Mouse (Mus musculus) MEL (cell line): Measurements from ENCODE around the gene Erc2. TPM values are rescaled to one million over a fixed set of nuclear protein-coding genes. Genes with fewer than 3 reads are reported as not detected.

Experiments
- DNase-seq: peaks from one replicate; pipeline ENCODE4 v3.0.0; 2011; ENCODE audit warnings: low read depth, low spot score
- H3K27ac ChIP-seq: 2 replicates; pipeline ENCODE4 v1.5.1; 2012; ENCODE audit warnings: low read depth, mild to moderate bottlenecking, control low read depth, low read length, moderate library complexity; ENCODE audit not compliant: control insufficient read depth
- H3K27me3 ChIP-seq, 2 experiments: fragments of 150-350 bp in 1 of 2; sonication (generic) in 1 of 2; 2 replicates each; pipeline ENCODE4 v1.6.1; 2012; ENCODE audit warnings: low read length in 2 of 2, mild to moderate bottlenecking in 2 of 2, improper control_type of control experiment in 1 of 2, moderate library complexity in 1 of 2; ENCODE audit not compliant: insufficient read depth in 2 of 2, control insufficient read depth in 1 of 2
- H3K36me3 ChIP-seq, 2 experiments: 2 replicates each; pipeline ENCODE4 v1.6.1; 2012 to 2014; ENCODE audit warnings: low read length in 2 of 2, improper control_type of control experiment in 1 of 2, inconsistent platforms in 1 of 2, mild to moderate bottlenecking in 1 of 2; ENCODE audit not compliant: insufficient read depth in 2 of 2, control insufficient read depth in 1 of 2
- H3K4me1 ChIP-seq, 2 experiments: fragments of 150-350 bp in 1 of 2; sonication (generic) in 1 of 2; 2 replicates each; pipeline ENCODE4 v1.6.1; 2012; ENCODE audit warnings: low read length in 2 of 2, improper control_type of control experiment in 1 of 2, mild to moderate bottlenecking in 1 of 2; ENCODE audit not compliant: insufficient read depth in 2 of 2, control insufficient read depth in 1 of 2
- H3K4me3 ChIP-seq, 2 experiments: fragments of 150-350 bp in 1 of 2; sonication (generic) in 1 of 2; 2 replicates each; pipeline ENCODE4 v1.5.1; 2012; ENCODE audit warnings: low read depth in 2 of 2, low read length in 2 of 2, mild to moderate bottlenecking in 2 of 2, moderate library complexity in 2 of 2, control low read depth in 1 of 2, improper control_type of control experiment in 1 of 2; ENCODE audit not compliant: control insufficient read depth in 1 of 2, insufficient read depth in 1 of 2
- H3K79me2 ChIP-seq: 2 replicates; pipeline ENCODE4 v1.6.1; 2012; ENCODE audit warnings: mild to moderate bottlenecking, low read length, moderate library complexity; ENCODE audit not compliant: control insufficient read depth, poor library complexity, insufficient read depth
- H3K9ac ChIP-seq: 2 replicates; pipeline ENCODE4 v1.6.1; 2012; ENCODE audit warnings: low read depth, mild to moderate bottlenecking, control low read depth, low read length, moderate library complexity; ENCODE audit not compliant: control insufficient read depth, poor library complexity, severe bottlenecking
- H3K9me3 ChIP-seq: fragments of 150-350 bp; sonication (generic); replicated peaks from 2 replicates; pipeline ENCODE4 v1.6.1; 2012; ENCODE audit warnings: mild to moderate bottlenecking, low read length, improper control_type of control experiment, moderate library complexity; ENCODE audit not compliant: insufficient read depth
- CTCF ChIP-seq, 3 experiments: IDR thresholded peaks in 2 of 3; conservative IDR thresholded peaks in 1 of 3; 2 replicates each; pipeline ENCODE4 v1.5.1; 2011 to 2012; ENCODE audit warnings: low read length in 3 of 3, low read depth in 2 of 3, mild to moderate bottlenecking in 2 of 3, improper control_type of control experiment in 1 of 3, inconsistent platforms in 1 of 3, mixed read lengths in 1 of 3, moderate library complexity in 1 of 3; ENCODE audit not compliant: control insufficient read depth in 1 of 3, insufficient read depth in 1 of 3, poor library complexity in 1 of 3, severe bottlenecking in 1 of 3
- E2F4 ChIP-seq: IDR thresholded peaks from 2 replicates; pipeline ENCODE4 v1.6.1; 2011; ENCODE audit warnings: low read depth, low read length, improper control_type of control experiment, borderline replicate concordance
- ELF1 ChIP-seq: IDR thresholded peaks from 2 replicates; pipeline ENCODE4 v1.6.1; 2014; ENCODE audit warnings: low read depth, mild to moderate bottlenecking, inconsistent platforms, low read length, improper control_type of control experiment, moderate library complexity
- GABPA ChIP-seq: IDR thresholded peaks from 2 replicates; pipeline ENCODE4 v1.6.1; 2012; ENCODE audit warnings: low read depth, mild to moderate bottlenecking, inconsistent platforms, low read length, improper control_type of control experiment, moderate library complexity
- GATA1 ChIP-seq: IDR thresholded peaks from 2 replicates; pipeline ENCODE4 v1.6.1; 2011; ENCODE audit warnings: low read depth, low read length, improper control_type of control experiment
- HCFC1 ChIP-seq: IDR thresholded peaks from 2 replicates; pipeline ENCODE4 v1.6.1; 2012; ENCODE audit warnings: low read depth, mild to moderate bottlenecking, inconsistent platforms, low read length, improper control_type of control experiment, moderate library complexity
- JUND ChIP-seq: IDR thresholded peaks from 2 replicates; pipeline ENCODE4 v1.6.1; 2011; ENCODE audit warnings: low read depth, mild to moderate bottlenecking, improper control_type of control experiment, low read length
- MAFK ChIP-seq: IDR thresholded peaks from 2 replicates; pipeline ENCODE4 v1.6.1; 2011; ENCODE audit warnings: low read depth, mild to moderate bottlenecking, low read length, improper control_type of control experiment, borderline replicate concordance
- MAX ChIP-seq: IDR thresholded peaks from 2 replicates; pipeline ENCODE4 v1.6.1; 2011; ENCODE audit warnings: low read length, improper control_type of control experiment
- MYB ChIP-seq: IDR thresholded peaks from 2 replicates; pipeline ENCODE4 v1.6.1; 2011; ENCODE audit warnings: mild to moderate bottlenecking, low read depth, low read length, improper control_type of control experiment
- POLR2A ChIP-seq, 2 experiments: IDR thresholded peaks; 2 replicates each; pipeline ENCODE4 v1.6.1; 2011 to 2012; ENCODE audit warnings: low read length in 2 of 2, mild to moderate bottlenecking in 2 of 2, control low read depth in 1 of 2, improper control_type of control experiment in 1 of 2, low read depth in 1 of 2, moderate library complexity in 1 of 2; ENCODE audit not compliant: control insufficient read depth in 1 of 2, insufficient read depth in 1 of 2, poor library complexity in 1 of 2
- POLR2AphosphoS2 ChIP-seq: IDR thresholded peaks from 2 replicates; pipeline ENCODE4 v1.6.1; 2011; ENCODE audit warnings: low read length, improper control_type of control experiment
- POLR2AphosphoS5 ChIP-seq: IDR thresholded peaks from 2 replicates; pipeline ENCODE4 v1.6.1; 2012; ENCODE audit warnings: low read depth, borderline replicate concordance, mild to moderate bottlenecking, inconsistent platforms, low read length, moderate library complexity, mixed read lengths
- RAD21 ChIP-seq: IDR thresholded peaks from 2 replicates; pipeline ENCODE4 v1.6.1; 2011; ENCODE audit warnings: mild to moderate bottlenecking, low read depth, low read length, improper control_type of control experiment
- RCOR1 ChIP-seq: IDR thresholded peaks from 2 replicates; pipeline ENCODE4 v1.6.1; 2012; ENCODE audit warnings: low read depth, mild to moderate bottlenecking, inconsistent platforms, low read length, improper control_type of control experiment
- SIN3A ChIP-seq: IDR thresholded peaks from 2 replicates; pipeline ENCODE4 v1.6.1; 2012; ENCODE audit warnings: low read length, improper control_type of control experiment, inconsistent platforms
- SMC3 ChIP-seq: IDR thresholded peaks from 2 replicates; pipeline ENCODE4 v1.6.1; 2011; ENCODE audit warnings: low read depth, low read length, improper control_type of control experiment
- TBP ChIP-seq: IDR thresholded peaks from 2 replicates; pipeline ENCODE4 v1.8.0; 2011; ENCODE audit warnings: low read depth, low read length, improper control_type of control experiment
- USF2 ChIP-seq, 2 experiments: IDR thresholded peaks; 2 replicates each; pipeline ENCODE4 v1.6.1; 2011 to 2012; ENCODE audit warnings: improper control_type of control experiment in 2 of 2, low read length in 2 of 2, borderline replicate concordance in 1 of 2, inconsistent platforms in 1 of 2, low read depth in 1 of 2, mild to moderate bottlenecking in 1 of 2; ENCODE audit not compliant: insufficient read depth in 1 of 2
- ZC3H11A ChIP-seq: IDR thresholded peaks from 2 replicates; pipeline ENCODE4 v1.6.1; 2012; ENCODE audit warnings: low read depth, mild to moderate bottlenecking, inconsistent platforms, low read length, improper control_type of control experiment
- ZKSCAN1 ChIP-seq: IDR thresholded peaks from 2 replicates; pipeline ENCODE4 v1.6.1; 2012; ENCODE audit warnings: low read depth, mild to moderate bottlenecking, inconsistent platforms, low read length, improper control_type of control experiment, moderate library complexity
- polyA plus RNA-seq, 2 experiments: library from polyadenylated mRNA; stranded (reverse) in 1 of 2; unstranded in 1 of 2; fragments of >175 nt in 1 of 2; fragments of >200 nt in 1 of 2; gene quantifications; 2 replicates each; pipeline versions ENCODE4 v1.2.1 to v1.2.4; 2012; ENCODE audit warnings: low replicate concordance in 2 of 2, low read depth in 1 of 2; ENCODE audit not compliant: insufficient read length in 2 of 2, insufficient read depth in 1 of 2, missing spikeins in 1 of 2
- total RNA-seq: library from RNA; depleted of rRNA; stranded (reverse); fragments of 300-350 nt; gene quantifications from 2 replicates; pipeline ENCODE4 v1.2.3, GENCODE M21; 2012

The Erc2 gene
- total and polyA plus RNA-seq, 3 experiments: not detected

GRCm38 (mm10) chr14:27636556-27636955 lies 14.3 kb downstream of the Erc2 start:
- TF ChIP-seq ELF1 (no peak), JUND (no peak), POLR2AphosphoS5 (no peak), CTCF (IDR thresholded peaks at IDR 0.05 in 2 of 3, conservative IDR thresholded peaks at IDR 0.05 in 1 of 3; ENCODE audit: control insufficient read depth in 1 of 3, insufficient read depth in 1 of 3, low read depth in 2 of 3, low read length in 3 of 3, poor library complexity in 1 of 3, severe bottlenecking in 1 of 3) (no peak), HCFC1 (no peak), USF2 (IDR thresholded peaks at IDR 0.05; ENCODE audit: borderline replicate concordance in 1 of 2, insufficient read depth in 1 of 2, low read depth in 1 of 2, low read length in 2 of 2) (no peak), TBP (no peak), MAX (no peak)

GRCm38 (mm10) chr14:27641382-27641781 lies 19.2 kb downstream of the Erc2 start:
- no peaks in the 10 kb centered on the region for H3K27me3 ChIP-seq
- no peak for TF ChIP-seq SMC3
- TF ChIP-seq JUND: no peak
- no peak for TF ChIP-seq POLR2AphosphoS2
- TF ChIP-seq SIN3A: no peak
- no peak for TF ChIP-seq POLR2A (IDR thresholded peaks at IDR 0.05; ENCODE audit: control insufficient read depth in 1 of 2, insufficient read depth in 1 of 2, low read depth in 1 of 2, low read length in 2 of 2, poor library complexity in 1 of 2)
- no peak for TF ChIP-seq HCFC1
- no peak for TF ChIP-seq GATA1
- no peak for TF ChIP-seq ZKSCAN1
- no peak for TF ChIP-seq GABPA
- TF ChIP-seq MYB: no peak
- TF ChIP-seq POLR2AphosphoS5: no peak
- no peak for TF ChIP-seq E2F4
- TF ChIP-seq RAD21: no peak
- TF ChIP-seq RCOR1: no peak
- no peak for TF ChIP-seq ZC3H11A
- no peak for TF ChIP-seq MAFK

More at GRCm38 (mm10) chr14:27636556-27636955, 14.3 kb downstream of the Erc2 start:
- DNase-seq: no peak
- Histone ChIP-seq H3K36me3 (no peaks in the 10 kb centered on the region), H3K27ac (no peak overlapping the region), H3K4me3 (no peak overlapping the region), H3K79me2 (no peaks in the 10 kb centered on the region), H3K9ac (no peak overlapping the region), H3K9me3 (no peaks in the 10 kb centered on the region), H3K27me3 (no peaks in the 10 kb centered on the region), H3K4me1 (no peaks in the 10 kb centered on the region)

More at GRCm38 (mm10) chr14:27641382-27641781, 19.2 kb downstream of the Erc2 start:
- H3K4me3 ChIP-seq: no peak overlapping the region
- no peak for DNase-seq
- H3K4me1 ChIP-seq: no peaks in the 10 kb centered on the region
- no peak overlapping the region for H3K27ac ChIP-seq
- H3K9ac ChIP-seq: no peak overlapping the region
- no peaks in the 10 kb centered on the region for H3K36me3 ChIP-seq
- no peaks in the 10 kb centered on the region for H3K79me2 ChIP-seq
- no peaks in the 10 kb centered on the region for H3K9me3 ChIP-seq
